Mouse (Mus musculus): ENCODE results near the gene Gm49320. TPM values are rescaled to one million over a fixed set of nuclear protein-coding genes. Genes with fewer than 3 reads are reported as not detected.

Gene Gm49320
- polyA plus RNA-seq, 1 experiment from 2014 or later, result 0.70 TPM

- WGBS, result under 1% methylated on average over 41 of the region's 44 CpGs
- peak; percentile 90 for ATAC-seq (ENCODE audit: low FRiP score, low TSS enrichment)
- peak within 1 kb of the TSS; percentile 97 for H3K9ac ChIP-seq (replicated peaks; ENCODE audit: low read length)
Observed at GRCm38 (mm10) chr8:4216791-4217621, 21.7 kb upstream of the Gm49320 start, which contains the start of gene Prr36. Prr36 (minus strand) TSS chr8:4217459.

GRCm38 (mm10) chr8:4219617-4220016, 19.0 kb upstream of the Gm49320 start:
- no peak overlapping the region for H3K27ac ChIP-seq (replicated peaks; ENCODE audit: low read depth, low read length)
- 99% methylated on average over 3 of the region's 3 CpGs for WGBS
- H3K9ac ChIP-seq (replicated peaks; ENCODE audit: low read length), result no peak overlapping the region
- H3K4me2 ChIP-seq (ENCODE audit: low read length), result no peak overlapping the region
- no peaks in the 10 kb centered on the region for H3K27me3 ChIP-seq (ENCODE audit: control insufficient read depth, insufficient read depth, low read length)
- peaks cover 20% of the 10 kb centered on the region for H3K4me1 ChIP-seq (ENCODE audit: control insufficient read depth, insufficient read depth, low read length)
- H3K9me3 ChIP-seq (ENCODE audit: control insufficient read depth, low read length), result no peaks in the 10 kb centered on the region
- DNase-seq (no peak), ATAC-seq (ENCODE audit: low FRiP score, low TSS enrichment) (no peak)
- peaks cover 10% of the 10 kb centered on the region for H3K36me3 ChIP-seq (ENCODE audit: control insufficient read depth, insufficient read depth, low read length)
- no peak overlapping the region for H3K4me3 ChIP-seq (replicated peaks; ENCODE audit: low read depth, low read length)

More at GRCm38 (mm10) chr8:4216791-4217621, 21.7 kb upstream of the Gm49320 start, which contains the start of gene Prr36:
- H3K4me3 ChIP-seq (replicated peaks; ENCODE audit: low read depth, low read length), result peak within 1 kb of the TSS; percentile 63
- H3K27me3 ChIP-seq (ENCODE audit: control insufficient read depth, insufficient read depth, low read length), result no peaks in the 10 kb centered on the region
- H3K27ac ChIP-seq (replicated peaks; ENCODE audit: low read depth, low read length), result peak within 1 kb of the TSS; percentile 93
- peak within 1 kb of the TSS; percentile 96 for H3K4me2 ChIP-seq (ENCODE audit: low read length)
- peaks cover 41% of the 10 kb centered on the region for H3K4me1 ChIP-seq (ENCODE audit: control insufficient read depth, insufficient read depth, low read length)
- H3K9me3 ChIP-seq (ENCODE audit: control insufficient read depth, low read length), result no peaks in the 10 kb centered on the region
- peak; percentile 93 for DNase-seq
- H3K36me3 ChIP-seq (ENCODE audit: control insufficient read depth, insufficient read depth, low read length), result peaks cover 13% of the 10 kb centered on the region

GRCm38 (mm10) chr8:4222059-4222458, 16.6 kb upstream of the Gm49320 start:
- no peak overlapping the region for H3K9ac ChIP-seq (replicated peaks; ENCODE audit: low read length)
- no peak overlapping the region for H3K4me2 ChIP-seq (ENCODE audit: low read length)
- H3K27me3 ChIP-seq (ENCODE audit: control insufficient read depth, insufficient read depth, low read length), result peaks cover 5% of the 10 kb centered on the region; the same call in 1 of the 2 replicates
- H3K36me3 ChIP-seq (ENCODE audit: control insufficient read depth, insufficient read depth, low read length), result no peaks in the 10 kb centered on the region
- H3K4me3 ChIP-seq (replicated peaks; ENCODE audit: low read depth, low read length), result no peak overlapping the region
- DNase-seq, result no peak
- H3K9me3 ChIP-seq (ENCODE audit: control insufficient read depth, low read length), result no peaks in the 10 kb centered on the region
- peaks cover 10% of the 10 kb centered on the region for H3K4me1 ChIP-seq (ENCODE audit: control insufficient read depth, insufficient read depth, low read length)
- no peak for ATAC-seq (ENCODE audit: low FRiP score, low TSS enrichment)
- H3K27ac ChIP-seq (replicated peaks; ENCODE audit: low read depth, low read length), result no peak overlapping the region

- H3K4me3 ChIP-seq (replicated peaks; ENCODE audit: low read depth, low read length), result no peak overlapping the region
- H3K36me3 ChIP-seq (ENCODE audit: control insufficient read depth, insufficient read depth, low read length), result no peaks in the 10 kb centered on the region
- H3K27ac ChIP-seq (replicated peaks; ENCODE audit: low read depth, low read length), result no peak overlapping the region
- H3K9me3 ChIP-seq (ENCODE audit: control insufficient read depth, low read length), result no peaks in the 10 kb centered on the region
- WGBS, result 20% methylated on average over 4 of the region's 4 CpGs
- H3K27me3 ChIP-seq (ENCODE audit: control insufficient read depth, insufficient read depth, low read length), result peaks cover 10% of the 10 kb centered on the region; the same call in 1 of the 2 replicates
- ATAC-seq (ENCODE audit: low FRiP score, low TSS enrichment) (no peak), DNase-seq (no peak)
- peak overlapping the region; percentile 35 for H3K4me2 ChIP-seq (ENCODE audit: low read length)
- H3K4me1 ChIP-seq (ENCODE audit: control insufficient read depth, insufficient read depth, low read length), result peaks cover 4% of the 10 kb centered on the region; the same call in 1 of the 2 replicates
- H3K9ac ChIP-seq (replicated peaks; ENCODE audit: low read length), result no peak overlapping the region
Observed at GRCm38 (mm10) chr8:4226323-4226722, 12.3 kb upstream of the Gm49320 start.

GRCm38 (mm10) chr8:4226739-4227347, 11.8 kb upstream of the Gm49320 start, which contains the start of gene Lrrc8e:
Lrrc8e (plus strand) TSS chr8:4226827.
- H3K9ac ChIP-seq (replicated peaks; ENCODE audit: low read length), result no peak within 1 kb of the TSS
- ATAC-seq (ENCODE audit: low FRiP score, low TSS enrichment), result no peak
- no peak for DNase-seq
- H3K4me2 ChIP-seq (ENCODE audit: low read length), result peak within 1 kb of the TSS; percentile 35
- no peak within 1 kb of the TSS for H3K4me3 ChIP-seq (replicated peaks; ENCODE audit: low read depth, low read length)
- 4% methylated on average over 33 of the region's 33 CpGs for WGBS
- H3K4me1 ChIP-seq (ENCODE audit: control insufficient read depth, insufficient read depth, low read length), result peaks cover 4% of the 10 kb centered on the region; the same call in 1 of the 2 replicates
- H3K27me3 ChIP-seq (ENCODE audit: control insufficient read depth, insufficient read depth, low read length), result peaks cover 10% of the 10 kb centered on the region; the same call in 1 of the 2 replicates
- no peaks in the 10 kb centered on the region for H3K9me3 ChIP-seq (ENCODE audit: control insufficient read depth, low read length)
- H3K27ac ChIP-seq (replicated peaks; ENCODE audit: low read depth, low read length), result no peak within 1 kb of the TSS
- no peaks in the 10 kb centered on the region for H3K36me3 ChIP-seq (ENCODE audit: control insufficient read depth, insufficient read depth, low read length)

GRCm38 (mm10) chr8:4227919-4228318, 10.7 kb upstream of the Gm49320 start:
- no peak overlapping the region for H3K9ac ChIP-seq (replicated peaks; ENCODE audit: low read length)
- H3K9me3 ChIP-seq (ENCODE audit: control insufficient read depth, low read length), result no peaks in the 10 kb centered on the region
- no peak overlapping the region for H3K4me3 ChIP-seq (replicated peaks; ENCODE audit: low read depth, low read length)
- ATAC-seq (ENCODE audit: low FRiP score, low TSS enrichment) (no peak), DNase-seq (no peak)
- no peak overlapping the region for H3K4me2 ChIP-seq (ENCODE audit: low read length)
- WGBS, result 93% methylated on average over 4 of the region's 4 CpGs
- no peak overlapping the region for H3K27ac ChIP-seq (replicated peaks; ENCODE audit: low read depth, low read length)
- peaks cover 4% of the 10 kb centered on the region; the same call in 1 of the 2 replicates for H3K4me1 ChIP-seq (ENCODE audit: control insufficient read depth, insufficient read depth, low read length)
- peaks cover 10% of the 10 kb centered on the region; the same call in 1 of the 2 replicates for H3K27me3 ChIP-seq (ENCODE audit: control insufficient read depth, insufficient read depth, low read length)
- no peaks in the 10 kb centered on the region for H3K36me3 ChIP-seq (ENCODE audit: control insufficient read depth, insufficient read depth, low read length)

- H3K27ac ChIP-seq (replicated peaks; ENCODE audit: low read depth, low read length), result no peak overlapping the region
- no peak for DNase-seq
- no peaks in the 10 kb centered on the region for H3K36me3 ChIP-seq (ENCODE audit: control insufficient read depth, insufficient read depth, low read length)
- ATAC-seq (ENCODE audit: low FRiP score, low TSS enrichment), result no peak
- WGBS, result 70% methylated on average over 5 of the region's 5 CpGs
- peaks cover 4% of the 10 kb centered on the region; the same call in 1 of the 2 replicates for H3K4me1 ChIP-seq (ENCODE audit: control insufficient read depth, insufficient read depth, low read length)
- H3K9me3 ChIP-seq (ENCODE audit: control insufficient read depth, low read length), result no peaks in the 10 kb centered on the region
- no peak overlapping the region for H3K9ac ChIP-seq (replicated peaks; ENCODE audit: low read length)
- H3K27me3 ChIP-seq (ENCODE audit: control insufficient read depth, insufficient read depth, low read length), result peaks cover 10% of the 10 kb centered on the region; the same call in 1 of the 2 replicates
- no peak overlapping the region for H3K4me2 ChIP-seq (ENCODE audit: low read length)
- no peak overlapping the region for H3K4me3 ChIP-seq (replicated peaks; ENCODE audit: low read depth, low read length)
Observed at GRCm38 (mm10) chr8:4229784-4230183, 8.9 kb upstream of the Gm49320 start.

GRCm38 (mm10) chr8:4230612-4231351, 7.9 kb upstream of the Gm49320 start:
- no peak overlapping the region for H3K4me2 ChIP-seq (ENCODE audit: low read length)
- no peaks in the 10 kb centered on the region for H3K9me3 ChIP-seq (ENCODE audit: control insufficient read depth, low read length)
- no peak overlapping the region for H3K9ac ChIP-seq (replicated peaks; ENCODE audit: low read length)
- H3K36me3 ChIP-seq (ENCODE audit: control insufficient read depth, insufficient read depth, low read length), result no peaks in the 10 kb centered on the region
- no peak for ATAC-seq (ENCODE audit: low FRiP score, low TSS enrichment)
- no peak for DNase-seq
- H3K27me3 ChIP-seq (ENCODE audit: control insufficient read depth, insufficient read depth, low read length), result peaks cover 10% of the 10 kb centered on the region; the same call in 1 of the 2 replicates
- peaks cover 4% of the 10 kb centered on the region; the same call in 1 of the 2 replicates for H3K4me1 ChIP-seq (ENCODE audit: control insufficient read depth, insufficient read depth, low read length)
- 67% methylated on average over 10 of the region's 10 CpGs for WGBS
- no peak overlapping the region for H3K27ac ChIP-seq (replicated peaks; ENCODE audit: low read depth, low read length)
- H3K4me3 ChIP-seq (replicated peaks; ENCODE audit: low read depth, low read length), result no peak overlapping the region
